Mouse (Mus musculus) ES-E14 (cell line): ENCODE measurements around the gene Marveld2. TPM values are rescaled to one million over a fixed set of nuclear protein-coding genes. Genes with fewer than 3 reads are reported as not detected.

Source experiments
- DNase-seq: peaks from one replicate; pipeline ENCODE4 v3.0.0-alpha.2; 2013; ENCODE audit warnings: low read depth, low spot score
- H3K27ac ChIP-seq: 2 replicates; pipeline ENCODE4 v1.5.1; 2012; ENCODE audit warnings: low read depth, mild to moderate bottlenecking, low read length, moderate library complexity, mixed read lengths; ENCODE audit not compliant: poor library complexity, insufficient read depth, severe bottlenecking
- H3K36me3 ChIP-seq: 2 replicates; pipeline ENCODE4 v1.6.1; 2012; ENCODE audit warnings: mild to moderate bottlenecking, low read length, moderate library complexity, mixed read lengths; ENCODE audit not compliant: control insufficient read depth, poor library complexity, insufficient read depth, severe bottlenecking
- H3K4me1 ChIP-seq, 2 experiments: fragments of 150-350 bp in 1 of 2; sonication (generic) in 1 of 2; 2 replicates each; pipeline ENCODE4 v1.6.1; 2012; ENCODE audit warnings: low read length in 2 of 2, mild to moderate bottlenecking in 1 of 2, mixed read lengths in 1 of 2; ENCODE audit not compliant: control insufficient read depth in 2 of 2, insufficient read depth in 2 of 2, poor library complexity in 1 of 2
- H3K4me3 ChIP-seq, 2 experiments: fragments of 150-350 bp in 1 of 2; sonication (generic) in 1 of 2; 2 replicates each; pipeline ENCODE4 v1.5.1; 2012; ENCODE audit warnings: low read length in 2 of 2, low read depth in 1 of 2, mild to moderate bottlenecking in 1 of 2, mixed read lengths in 1 of 2; ENCODE audit not compliant: insufficient read depth in 1 of 2, poor library complexity in 1 of 2, severe bottlenecking in 1 of 2
- H3K9ac ChIP-seq: 2 replicates; pipeline ENCODE4 v1.6.1; 2012; ENCODE audit warnings: low read depth, mild to moderate bottlenecking, low read length, mixed read lengths; ENCODE audit not compliant: poor library complexity, insufficient read depth, severe bottlenecking
- H3K9me3 ChIP-seq: fragments of 150-350 bp; sonication (generic); 2 replicates; pipeline ENCODE4 v1.6.1; 2012; ENCODE audit warnings: low read depth, mild to moderate bottlenecking, low read length; ENCODE audit not compliant: control insufficient read depth, insufficient read depth
- CHD2 ChIP-seq: IDR thresholded peaks from 2 replicates; pipeline ENCODE4 v1.6.1; 2014; ENCODE audit warnings: mild to moderate bottlenecking, low read depth, low read length, inconsistent platforms
- HCFC1 ChIP-seq: IDR thresholded peaks from 2 replicates; pipeline ENCODE4 v1.6.1; 2012; ENCODE audit warnings: low read length, inconsistent platforms, borderline replicate concordance; ENCODE audit not compliant: insufficient read depth
- MAFK ChIP-seq: IDR thresholded peaks from 2 replicates; pipeline ENCODE4 v1.6.1; 2014; ENCODE audit warnings: mild to moderate bottlenecking, low read depth, low read length, inconsistent platforms; ENCODE audit not compliant: insufficient read depth
- ZC3H11A ChIP-seq: IDR thresholded peaks from 2 replicates; pipeline ENCODE4 v1.6.1; 2012; ENCODE audit warnings: low read depth, mild to moderate bottlenecking, inconsistent platforms, low read length, borderline replicate concordance
- ZNF384 ChIP-seq: IDR thresholded peaks from 2 replicates; pipeline ENCODE4 v1.6.1; 2012; ENCODE audit warnings: low read depth, low read length, inconsistent platforms
- in situ Hi-C, 2 experiments: fragments of 600-800 bp; cut with MboI; formaldehyde crosslinking; loops; one replicate each; pipeline ENCODE4 v1.15.1; 2025; ENCODE audit warnings: low sequenced_read_pairs in 2 of 2, inconsistent platforms in 1 of 2; ENCODE audit not compliant: unreplicated experiment in 2 of 2
- total RNA-seq: library from RNA; depleted of rRNA; stranded (reverse); fragments of 300-350 nt; gene quantifications from 2 replicates; pipeline ENCODE4 v1.2.3, GENCODE M21; 2012

Gene Marveld2
- total RNA-seq, 1 experiment: 2.5 TPM

DNA sequence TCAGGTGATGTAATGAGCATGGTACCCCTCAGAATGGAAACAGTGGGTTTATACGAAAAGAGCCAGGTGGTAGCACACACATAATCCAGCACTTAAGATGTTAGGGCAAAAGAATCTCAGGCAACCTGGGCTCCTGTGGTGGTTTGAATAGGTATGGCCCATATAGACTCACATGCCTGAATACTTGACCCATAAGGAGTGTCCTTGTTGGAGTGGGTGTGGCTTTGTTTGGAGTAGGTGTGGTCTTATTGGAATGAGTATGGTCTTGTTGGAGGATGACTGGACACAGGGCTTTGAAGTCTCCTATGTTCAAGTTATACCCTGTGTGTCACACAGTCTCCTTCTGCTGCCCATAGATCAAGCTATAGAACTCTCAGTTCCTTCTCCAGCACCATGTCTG is 48.4 kb downstream of the Marveld2 start:
- Histone ChIP-seq H3K27ac (no peak overlapping the region), H3K4me1 (0 out of 4 replicates have a peak, but pooled peaks cover 0 to 2% of the 10 kb centered on the region in 2 experiments), H3K9me3 (no peaks in the 10 kb centered on the region), H3K4me3 (no peak overlapping the region), H3K36me3 (no peaks in the 10 kb centered on the region), H3K9ac (no peak overlapping the region)
- in situ Hi-C loops: no loop called here
- DNase-seq: no peak
- no peak for TF ChIP-seq ZNF384
- TF ChIP-seq HCFC1: no peak
- no peak for TF ChIP-seq CHD2
- no peak for TF ChIP-seq MAFK
- TF ChIP-seq ZC3H11A: no peak

- Histone ChIP-seq H3K4me1 (peaks cover 2% of the 10 kb centered on the region in 2 experiments; a peak in 2 of 4 replicates), H3K9ac (no peak overlapping the region), H3K36me3 (no peaks in the 10 kb centered on the region), H3K4me3 (peak overlapping the region in 1 of 2 experiments; percentile 44; a peak in 1 of 4 replicates), H3K9me3 (no peaks in the 10 kb centered on the region), H3K27ac (no peak overlapping the region)
- in situ Hi-C loops: no loop called here
- DNase-seq: no peak
- TF ChIP-seq ZC3H11A (no peak), CHD2 (no peak), ZNF384 (no peak), MAFK (no peak), HCFC1 (no peak)
These were observed 57.3 kb downstream of the Marveld2 start for GRCm38 (mm10) chr13:100559449-100559848.

DNA sequence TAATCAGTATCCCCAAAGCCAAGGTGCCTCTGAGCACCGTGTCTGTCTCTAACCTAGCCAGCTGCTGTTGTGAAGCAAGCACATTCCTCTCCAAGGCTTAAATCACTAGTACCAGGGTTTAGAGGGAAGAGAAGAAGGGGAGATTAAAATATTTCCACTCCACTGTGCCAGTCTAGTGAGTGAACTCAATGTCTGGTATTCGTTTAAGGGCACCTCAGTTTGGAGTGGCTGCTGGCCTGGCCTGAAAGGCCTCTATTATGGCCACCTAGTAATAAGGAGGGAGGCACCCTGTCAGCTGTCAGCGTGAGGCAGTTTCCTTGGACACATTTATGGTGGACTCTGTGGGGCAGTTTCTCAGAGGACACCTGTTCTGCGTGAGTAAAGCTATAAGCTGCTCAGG is 59.8 kb downstream of the Marveld2 start:
- Histone ChIP-seq H3K4me1 (peaks cover 2 to 4% of the 10 kb centered on the region in 2 experiments; a peak in 3 of 4 replicates), H3K27ac (no peak overlapping the region), H3K9me3 (no peaks in the 10 kb centered on the region), H3K9ac (no peak overlapping the region), H3K36me3 (no peaks in the 10 kb centered on the region), H3K4me3 (no peak overlapping the region)
- in situ Hi-C loops: no loop called here
- no peak for TF ChIP-seq MAFK
- no peak for TF ChIP-seq ZNF384
- TF ChIP-seq CHD2: no peak
- TF ChIP-seq HCFC1: no peak
- no peak for TF ChIP-seq ZC3H11A
- DNase-seq: no peak

DNA sequence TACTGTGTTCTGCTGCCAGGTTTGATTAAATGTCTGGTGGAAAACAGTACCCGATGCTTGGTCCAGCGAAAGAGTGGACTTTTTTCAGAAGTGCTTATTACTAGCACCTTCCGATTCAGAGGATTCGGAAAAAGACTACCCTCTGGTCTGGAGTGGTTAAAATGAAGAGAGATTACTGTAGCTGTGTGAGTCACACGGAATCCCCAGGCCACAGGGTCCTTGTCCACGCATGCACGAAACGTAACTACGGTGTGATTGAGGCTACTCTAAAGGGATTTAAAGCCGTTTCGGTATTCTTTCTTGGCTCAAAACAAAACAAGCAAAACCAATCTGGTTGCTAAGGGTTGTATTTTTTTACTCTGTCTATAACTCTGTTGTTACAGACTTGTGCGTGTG is 63.7 kb downstream of the Marveld2 start:
- Histone ChIP-seq H3K9me3 (no peaks in the 10 kb centered on the region), H3K4me1 (peaks cover 2 to 3% of the 10 kb centered on the region in 2 experiments; a peak in 2 of 4 replicates), H3K4me3 (peak overlapping the region; percentile 86 to 95), H3K36me3 (no peaks in the 10 kb centered on the region), H3K27ac (no peak overlapping the region), H3K9ac (peak overlapping the region; percentile 83; the same call in 1 of the 2 replicates)
- no peak for TF ChIP-seq CHD2
- no peak for TF ChIP-seq ZNF384
- TF ChIP-seq ZC3H11A: no peak
- TF ChIP-seq MAFK: no peak
- no peak for TF ChIP-seq HCFC1
- no peak for DNase-seq
- in situ Hi-C loops: no loop called here
